Mouse (Mus musculus) C2C12 (cell line): ENCODE measurements around the gene Oas1g.
"Not testable (repeated sequence)": the region's sequence is repeated elsewhere in the genome, so short reads cannot be mapped to it uniquely, and the experiment has no call there.

Source experiments
- CEBPB ChIP-seq: IDR thresholded peaks from one replicate; pipeline ENCODE4 v1.6.1; 2011; ENCODE audit warnings: low read depth, mild to moderate bottlenecking, control low read depth, moderate library complexity
- CTCF ChIP-seq: IDR thresholded peaks from one replicate; pipeline ENCODE4 v1.5.1; 2011; ENCODE audit not compliant: control insufficient read depth, insufficient read depth, insufficient read length
- MAX ChIP-seq: IDR thresholded peaks from one replicate; pipeline ENCODE4 v1.6.1; 2011; ENCODE audit warnings: mild to moderate bottlenecking, control low read depth
- USF1 ChIP-seq: IDR thresholded peaks from one replicate; pipeline ENCODE4 v1.6.1; 2011; ENCODE audit warnings: low read depth, mild to moderate bottlenecking, control low read depth, moderate library complexity

DNA sequence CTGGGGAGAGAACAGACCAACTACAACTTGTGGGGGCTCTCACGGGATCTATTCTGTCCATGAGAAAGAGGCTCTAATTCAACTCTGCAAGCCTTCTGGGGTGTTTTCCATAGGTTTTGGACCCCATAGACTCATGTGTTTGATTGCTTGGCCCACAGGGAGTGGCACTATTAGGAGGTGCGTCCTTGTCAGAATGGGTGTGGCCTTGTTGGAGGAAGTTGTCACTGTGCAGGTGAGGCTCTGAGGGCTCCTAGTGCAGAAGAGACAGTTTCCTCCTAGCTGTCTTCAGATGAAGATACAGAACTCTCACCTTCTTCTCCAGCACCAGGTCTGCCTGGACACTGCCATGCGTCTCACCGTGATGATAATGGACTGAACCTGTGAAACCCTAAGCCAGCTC, 37.1 kb upstream of the Oas1g start:
- not testable (repeated sequence) for TF ChIP-seq CTCF, MAX, CEBPB, USF1
